Mouse (Mus musculus) right cerebral cortex, postnatal 25 days (tissue): ENCODE measurements around the gene Gja3.
A peak's percentile ranks its signal among the peaks of the same experiment; 100 is the strongest.
"Not testable (repeated sequence)": the region's sequence is repeated elsewhere in the genome, so short reads cannot be mapped to it uniquely, and the experiment has no call there.

Experiments
- DNase-seq: peaks from one replicate; pipeline ENCODE4 v3.0.0; 2022

The Gja3 gene

DNA sequence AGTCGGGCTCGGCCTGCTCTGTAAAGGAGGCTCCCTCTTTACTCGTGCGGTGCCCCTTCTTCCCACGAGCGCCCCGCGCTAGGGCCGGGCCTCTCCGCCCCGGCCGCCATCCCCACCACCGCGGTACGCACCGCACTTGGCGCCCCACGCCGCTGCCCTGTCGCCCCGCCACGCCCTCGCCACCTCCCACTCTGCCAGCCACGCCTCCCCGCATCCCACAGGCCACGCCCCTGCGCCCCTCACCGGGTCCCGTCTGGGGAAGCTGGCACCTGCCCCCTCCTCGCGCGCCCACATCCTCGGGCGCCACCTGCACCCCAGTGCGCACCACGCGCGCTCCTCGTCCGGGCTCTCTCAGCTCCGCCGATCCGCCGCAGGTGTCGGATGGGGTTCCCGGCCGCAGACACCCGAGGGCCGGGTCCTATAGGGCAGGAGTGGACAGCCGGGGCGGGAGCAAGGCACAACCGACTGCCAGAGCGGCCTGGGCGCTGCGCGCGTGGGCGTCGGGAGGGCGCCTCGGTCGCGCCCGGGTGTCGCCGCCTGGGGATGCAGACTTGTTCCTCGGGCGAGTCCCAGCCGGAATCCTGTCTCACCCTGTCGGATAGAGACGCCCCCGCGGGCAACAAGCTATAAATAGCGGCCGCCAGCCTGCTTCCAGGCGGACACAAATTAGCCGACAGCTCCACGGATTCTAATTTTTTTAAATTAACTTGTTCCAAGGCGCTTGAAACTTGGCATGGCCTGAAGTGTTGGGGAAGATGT is at the start of gene Gja3:
Gja3 (minus strand) TSS at position 538 of the 759 bp plus-strand sequence.
- peak; percentile 25 for DNase-seq

DNA sequence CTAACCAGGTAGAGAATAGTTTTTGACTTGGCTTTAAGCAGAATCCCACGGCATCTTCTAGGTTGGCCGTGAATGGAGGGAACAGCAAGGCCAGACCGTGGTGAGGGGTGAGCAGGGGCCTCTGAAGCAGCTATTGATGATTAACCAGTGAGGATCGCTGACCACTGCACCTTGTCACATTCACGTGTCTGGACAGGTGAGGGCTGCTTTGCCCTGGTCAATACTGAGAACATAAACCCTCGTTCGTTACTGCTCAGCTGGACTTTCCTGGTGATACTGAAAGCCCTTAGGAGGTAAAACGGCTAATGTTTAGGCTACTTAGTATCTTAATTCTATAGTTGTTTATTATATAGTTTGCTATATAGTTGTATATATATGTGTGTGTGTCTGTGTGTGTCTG is 49.2 kb upstream of the Gja3 start:
- no peak for DNase-seq

DNA sequence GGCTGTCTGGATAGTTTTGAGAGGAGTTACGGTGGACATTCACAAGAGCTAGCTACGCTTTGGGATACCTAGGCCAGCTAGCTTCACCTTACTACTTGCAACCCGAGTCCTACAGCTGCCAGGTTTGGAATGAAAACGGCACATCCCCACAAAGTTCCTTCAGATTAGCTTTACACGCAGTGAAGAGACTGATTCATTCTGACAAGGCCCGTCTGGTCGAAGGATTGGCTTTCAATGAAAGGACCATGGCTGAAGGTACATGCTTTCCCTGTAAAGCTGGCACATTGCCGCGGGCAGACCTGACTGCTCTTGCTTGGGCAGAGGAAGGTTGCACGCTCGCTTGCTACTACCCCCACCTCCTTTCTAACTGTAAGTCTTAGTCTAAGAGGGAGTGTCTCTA is 47.8 kb upstream of the Gja3 start:
- DNase-seq: no peak

DNA sequence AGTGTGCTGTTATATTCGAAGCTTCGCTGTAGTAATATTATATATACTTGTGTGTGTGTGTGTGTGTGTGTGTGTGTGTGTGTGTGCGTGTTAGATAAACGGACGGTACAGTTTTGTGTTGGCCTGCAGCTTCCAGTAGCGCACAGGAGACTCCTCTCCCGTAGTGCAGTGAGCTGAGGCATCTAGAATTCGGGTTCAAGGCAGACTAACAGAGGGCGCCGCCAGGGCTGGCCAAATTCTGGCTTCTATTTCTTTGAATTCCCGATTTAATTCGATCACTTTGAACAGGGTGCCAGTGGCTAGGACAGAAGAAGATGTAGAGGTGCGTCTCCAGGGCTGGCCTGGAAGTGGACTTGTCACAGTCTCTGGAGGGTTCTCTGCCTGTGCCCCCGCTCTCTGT is 47.2 kb upstream of the Gja3 start:
- DNase-seq: no peak

DNA sequence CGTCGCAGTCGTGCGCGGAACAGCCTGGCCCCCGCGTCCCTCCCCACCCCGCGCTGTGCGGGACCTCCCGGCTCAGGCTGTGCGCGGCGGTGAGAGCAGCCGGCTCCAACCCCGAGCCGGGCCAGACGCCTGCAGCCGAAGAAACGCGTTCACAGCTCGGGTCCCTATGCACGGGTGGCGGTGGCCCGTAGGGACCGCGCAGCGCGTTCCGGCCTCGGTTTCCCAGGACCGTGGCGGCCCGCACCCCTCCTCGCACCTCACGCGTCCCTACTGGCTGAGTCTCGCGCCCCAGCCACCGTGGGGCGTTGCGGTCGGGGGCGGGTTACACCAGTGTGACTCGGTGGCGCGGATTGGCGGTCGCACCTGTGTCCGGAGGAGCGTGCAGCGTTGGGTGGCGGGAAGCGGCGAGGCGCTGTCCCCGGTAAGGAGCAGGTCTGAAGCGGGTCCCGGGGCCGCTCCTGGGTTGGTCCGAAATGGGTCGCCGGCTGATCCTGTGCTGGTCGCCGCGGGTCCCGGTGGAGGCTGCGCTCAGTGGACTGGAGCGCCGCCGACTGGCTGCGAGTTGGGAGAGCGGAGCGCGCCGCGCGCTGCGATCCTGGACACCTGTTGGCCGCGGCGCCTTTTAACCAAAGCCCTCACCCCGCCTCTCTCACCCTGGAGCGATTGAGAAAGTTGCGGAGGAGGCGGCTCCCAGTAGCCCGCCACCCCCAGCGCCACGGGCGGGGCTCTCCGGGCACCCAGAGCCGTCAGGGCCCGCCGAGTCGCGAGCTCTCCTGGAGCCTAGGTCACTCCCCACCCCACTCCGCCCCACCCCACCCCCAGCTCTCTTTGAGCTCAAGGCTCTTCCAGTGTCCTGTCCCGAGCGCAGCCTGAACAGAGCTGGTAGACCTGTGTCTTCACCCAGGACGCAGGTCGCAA is 46.5 kb upstream of the Gja3 start, which contains the start of gene Gjb2:
Gjb2 (minus strand) TSS at position 597 of the 918 bp plus-strand sequence.
- peak; percentile 48 for DNase-seq

DNA sequence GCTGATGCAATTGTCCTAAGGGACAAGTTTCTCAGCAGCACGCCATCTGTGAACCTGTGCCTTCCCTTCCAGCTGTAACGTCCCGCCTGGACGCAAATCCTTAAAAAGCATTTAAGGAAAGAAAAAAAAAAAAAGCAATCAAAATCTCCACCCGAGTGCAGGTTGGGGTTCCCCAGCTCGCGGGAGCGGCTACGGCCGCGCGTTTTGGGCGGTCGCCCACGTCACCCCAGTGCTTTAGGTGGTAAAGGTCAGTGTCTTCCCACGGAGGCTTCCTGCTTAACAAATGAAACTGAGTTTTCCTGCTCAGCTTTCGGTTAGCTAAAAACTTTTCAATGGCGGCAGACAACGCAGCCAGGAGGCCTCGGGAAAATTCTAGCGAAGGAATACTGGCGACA is 45.8 kb upstream of the Gja3 start:
- DNase-seq: no peak

DNA sequence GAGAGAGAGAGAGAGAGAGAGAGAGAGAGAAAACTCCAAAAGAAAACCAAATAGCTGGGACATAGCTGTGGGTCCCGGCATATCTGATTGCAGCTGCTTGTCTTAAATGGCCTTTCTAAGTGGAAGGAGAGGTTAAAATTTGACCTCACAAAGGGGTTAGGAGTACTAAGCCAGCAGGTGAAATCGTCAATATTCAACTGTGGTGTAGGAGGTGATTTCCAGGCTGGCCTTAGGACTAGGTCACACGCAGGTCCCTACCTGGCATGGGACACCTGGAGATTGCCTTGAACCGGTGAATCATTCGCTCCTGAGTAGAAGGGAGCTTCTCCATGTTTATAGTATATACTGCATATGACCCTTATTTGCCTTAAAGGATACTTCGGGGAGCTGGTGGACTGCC is 45.2 kb upstream of the Gja3 start:
- no peak for DNase-seq

DNA sequence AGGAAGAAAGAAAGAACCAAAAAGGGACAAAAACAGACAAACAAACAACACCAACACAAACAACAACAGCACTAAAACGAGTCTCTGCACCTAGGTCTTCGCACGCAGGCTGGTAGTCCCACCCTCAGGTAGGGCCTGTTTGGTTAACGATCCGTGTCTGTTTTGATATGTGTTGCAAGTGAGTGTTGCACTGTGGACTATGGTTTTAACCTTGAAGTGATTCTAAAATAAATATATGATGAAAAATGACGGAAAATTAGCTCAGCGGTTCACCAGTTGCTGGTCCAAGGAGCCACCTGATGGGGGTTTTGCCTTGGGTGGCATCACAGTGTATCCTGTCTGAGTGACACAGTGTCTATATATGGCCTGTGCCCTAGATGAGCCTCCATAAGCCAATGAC is 43.7 kb upstream of the Gja3 start:
- no peak for DNase-seq

DNA sequence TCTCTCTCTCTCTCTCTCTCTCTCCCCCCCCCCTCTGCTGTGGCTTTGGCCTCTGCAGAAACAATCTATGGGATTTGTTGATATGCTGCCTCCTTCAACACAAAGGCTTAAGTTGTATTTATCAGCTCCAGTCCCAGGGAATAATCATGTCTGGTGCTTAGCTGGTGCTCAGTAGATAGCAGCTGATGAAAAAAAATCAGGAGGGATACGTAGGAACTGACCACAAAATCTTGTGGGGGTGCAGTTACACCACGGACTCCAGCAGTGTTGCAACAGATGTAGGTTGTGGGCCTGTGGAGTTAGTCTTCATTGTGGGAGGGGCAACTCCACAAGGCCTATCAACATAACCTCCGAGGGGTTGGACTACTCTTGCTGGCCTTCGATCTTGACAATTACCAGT is 38.0 kb upstream of the Gja3 start:
- DNase-seq: no peak

DNA sequence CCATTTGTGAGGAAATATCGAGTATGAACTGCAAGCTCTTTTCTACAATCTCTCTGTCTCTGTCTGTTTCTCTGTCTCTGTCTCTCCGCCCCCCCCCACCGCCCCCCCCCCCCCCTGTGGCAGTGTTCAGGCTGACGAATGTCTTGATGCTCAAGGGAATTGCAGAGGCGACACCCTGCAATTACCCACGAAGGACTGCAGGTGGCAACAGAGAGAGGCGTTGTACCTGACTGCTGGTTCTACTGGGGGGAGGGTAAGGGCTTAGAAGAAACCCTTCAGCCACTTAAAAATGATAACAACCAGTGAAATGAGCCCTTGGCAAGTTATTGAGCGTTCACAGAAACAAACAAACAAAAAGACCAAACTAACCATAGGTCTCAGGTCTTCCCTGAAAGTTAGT is 35.1 kb upstream of the Gja3 start:
- peak; percentile 49 for DNase-seq

DNA sequence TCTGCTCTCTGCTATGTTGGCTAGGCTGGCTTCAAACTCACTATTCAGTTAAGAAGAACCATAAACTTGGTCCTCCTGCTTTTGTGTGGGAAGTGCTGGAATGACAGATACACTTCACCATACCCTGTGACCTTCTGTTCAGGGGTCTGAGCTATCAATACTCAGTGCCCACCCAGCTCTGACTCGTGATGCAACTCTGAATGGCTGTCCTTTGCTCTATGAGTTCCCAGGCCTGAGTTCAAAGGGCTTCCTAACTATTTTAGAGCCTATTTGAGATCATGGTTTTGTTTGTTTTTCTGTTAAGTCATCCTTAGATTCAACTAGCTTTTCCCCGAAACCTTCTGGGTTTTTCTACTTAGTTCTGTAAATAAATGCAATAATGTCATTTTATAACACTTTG is 32.1 kb upstream of the Gja3 start:
- DNase-seq: no peak

DNA sequence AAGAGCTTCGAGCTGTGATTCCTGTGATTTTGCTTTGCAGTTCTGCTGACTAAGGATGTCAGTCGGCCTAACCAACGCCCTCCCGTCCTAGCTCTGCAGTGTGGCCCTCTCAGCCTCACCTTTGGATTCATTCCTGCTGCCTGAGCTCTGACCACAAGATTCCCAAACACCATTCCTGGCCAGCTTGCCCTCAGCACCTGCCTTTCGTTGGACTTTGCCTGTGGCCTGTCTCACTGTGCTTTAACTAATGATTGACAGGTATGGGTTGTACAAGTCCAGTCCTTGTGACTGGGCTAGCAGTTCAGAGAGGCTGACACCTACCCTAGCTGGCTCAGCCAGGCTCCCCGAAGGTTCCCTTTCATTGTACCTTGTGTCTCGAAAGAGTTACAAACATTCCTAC is 31.2 kb upstream of the Gja3 start:
- no peak for DNase-seq

DNA sequence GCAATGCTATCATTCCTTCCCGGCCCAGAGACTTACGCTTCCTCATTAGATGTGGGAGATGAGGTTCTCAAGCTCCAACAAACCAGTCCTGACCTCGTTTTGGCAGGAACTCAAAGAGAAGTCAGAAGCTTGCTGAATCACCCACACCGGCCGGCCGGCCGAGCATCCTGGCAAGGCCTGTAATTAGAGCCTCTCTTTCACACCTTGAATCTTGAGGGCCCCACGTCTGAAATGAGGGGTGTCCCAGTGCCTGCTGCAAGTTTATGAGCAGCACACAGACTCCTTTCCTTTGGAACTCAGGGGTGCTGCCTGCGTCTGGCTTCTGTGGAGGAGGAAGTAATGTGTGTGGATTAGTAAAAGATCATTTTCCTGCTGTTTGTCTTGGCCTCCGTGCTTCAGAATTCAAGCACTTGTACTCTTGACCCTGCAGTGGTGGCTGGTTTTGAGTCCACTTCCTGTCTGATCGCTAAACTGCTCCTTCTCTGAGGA is 26.3 kb upstream of the Gja3 start:
- no peak for DNase-seq

DNA sequence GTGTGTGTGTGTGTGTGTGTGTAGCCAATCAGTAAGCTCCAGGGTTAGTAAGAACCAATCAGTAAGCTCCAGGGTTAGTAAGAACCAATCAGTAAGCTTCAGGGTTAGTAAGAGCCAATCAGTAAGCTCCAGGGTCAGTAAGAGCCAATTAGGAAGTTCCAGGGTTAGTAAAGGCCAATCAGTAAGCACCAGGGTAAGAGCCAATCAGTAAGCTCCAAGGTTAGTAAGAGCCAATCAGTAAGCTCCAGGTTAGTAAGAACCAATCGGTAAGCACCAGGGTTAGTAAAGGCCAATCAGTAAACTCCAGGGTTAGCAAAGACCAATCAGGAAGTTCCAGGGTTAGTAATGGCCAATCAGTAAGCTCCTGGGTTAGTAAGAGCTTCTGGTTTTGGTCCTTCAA is 25.0 kb upstream of the Gja3 start:
- no peak for DNase-seq

DNA sequence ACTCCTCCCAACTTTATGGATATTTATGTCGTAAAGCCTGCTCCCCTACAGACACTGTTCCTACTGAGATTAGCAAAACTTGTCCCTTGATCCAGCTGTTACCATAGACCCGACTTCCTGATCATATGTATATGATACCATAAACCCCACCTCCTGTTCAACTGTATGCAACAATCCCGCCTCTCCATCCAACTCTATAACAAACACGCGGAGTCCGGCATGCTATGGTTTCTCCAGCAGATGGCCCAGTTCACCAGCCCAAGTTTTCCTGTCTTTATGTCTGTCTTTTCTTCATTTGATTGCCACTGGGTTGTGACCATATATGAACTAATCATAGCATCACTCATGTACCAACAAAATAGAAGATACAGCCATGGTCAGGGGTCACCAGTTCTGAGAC is 17.6 kb upstream of the Gja3 start:
- DNase-seq: no peak

DNA sequence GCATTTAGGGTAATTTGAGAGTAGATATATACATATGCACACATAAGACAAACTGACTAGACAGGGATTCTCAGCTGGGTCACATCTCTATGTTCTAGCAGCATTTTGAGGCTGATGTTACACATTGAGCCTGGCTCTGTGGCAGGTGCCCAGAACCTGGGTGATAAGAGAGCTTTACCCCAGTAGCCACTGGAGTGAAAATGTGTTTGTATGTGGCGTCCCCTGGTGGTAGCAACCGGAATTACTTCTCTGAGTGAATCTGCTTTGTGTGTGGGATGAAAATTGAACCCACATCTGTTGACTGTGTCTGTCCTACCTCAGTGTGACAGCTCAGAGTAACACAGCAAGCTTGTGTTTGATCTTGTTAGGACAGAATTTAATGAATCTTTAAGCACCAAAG is 12.0 kb upstream of the Gja3 start:
- DNase-seq: not testable (repeated sequence)

DNA sequence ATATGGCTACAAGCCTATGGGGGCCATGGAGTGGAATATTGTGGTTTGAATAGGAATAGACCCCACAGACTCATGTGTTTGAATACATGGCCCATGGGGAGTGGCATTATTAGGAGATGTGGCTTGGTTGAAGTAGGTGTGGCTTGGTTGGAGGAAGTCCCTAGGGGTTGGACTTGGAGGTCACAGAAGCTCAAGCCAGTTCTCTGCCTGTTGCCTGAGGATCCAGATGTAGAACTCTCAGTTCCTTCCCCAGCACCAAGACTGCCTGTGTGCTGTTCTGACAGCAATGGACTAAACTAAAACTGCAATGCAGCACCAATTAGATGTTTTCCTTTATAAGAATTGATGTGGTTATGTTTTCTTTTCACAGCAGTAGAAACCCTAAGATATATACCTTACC is 8.2 kb upstream of the Gja3 start:
- no peak for DNase-seq

DNA sequence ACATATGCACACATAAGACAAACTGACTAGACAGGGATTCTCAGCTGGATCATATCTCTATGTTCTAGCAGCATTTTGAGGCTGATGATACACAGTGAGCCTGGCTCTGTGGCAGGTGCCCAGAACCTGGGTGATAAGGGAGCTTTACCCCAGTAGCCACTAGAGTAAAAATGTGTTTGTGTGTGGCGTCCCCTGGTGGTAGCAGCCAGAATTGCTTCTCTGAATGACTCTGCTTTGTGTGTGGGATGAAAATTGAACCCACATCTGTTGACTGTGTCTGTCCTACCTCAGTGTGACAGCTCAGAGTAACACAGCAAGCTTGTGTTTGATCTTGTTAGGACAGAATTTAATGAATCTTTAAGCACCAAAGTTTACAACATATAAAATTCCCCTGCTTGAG is 2.2 kb upstream of the Gja3 start:
- peak; percentile 44 for DNase-seq

DNA sequence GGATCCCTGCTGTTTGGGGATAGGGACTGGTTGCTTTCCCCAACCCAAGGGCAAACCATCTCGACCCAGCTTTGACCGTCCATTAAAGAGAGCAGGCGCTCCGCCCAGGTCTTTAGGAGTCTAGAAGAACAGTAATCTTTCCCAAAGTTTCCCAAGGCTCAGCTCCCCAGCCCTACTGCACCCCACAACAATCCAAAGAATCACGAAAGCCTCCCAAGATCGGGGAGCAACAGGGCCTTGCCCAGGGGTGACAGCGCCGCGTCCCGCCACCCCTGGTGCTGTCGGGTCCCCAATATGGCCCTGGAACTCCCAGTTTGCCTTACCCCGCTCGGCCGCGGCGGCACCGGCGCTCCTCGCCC is 717 bp downstream of the Gja3 start:
- no peak for DNase-seq

DNA sequence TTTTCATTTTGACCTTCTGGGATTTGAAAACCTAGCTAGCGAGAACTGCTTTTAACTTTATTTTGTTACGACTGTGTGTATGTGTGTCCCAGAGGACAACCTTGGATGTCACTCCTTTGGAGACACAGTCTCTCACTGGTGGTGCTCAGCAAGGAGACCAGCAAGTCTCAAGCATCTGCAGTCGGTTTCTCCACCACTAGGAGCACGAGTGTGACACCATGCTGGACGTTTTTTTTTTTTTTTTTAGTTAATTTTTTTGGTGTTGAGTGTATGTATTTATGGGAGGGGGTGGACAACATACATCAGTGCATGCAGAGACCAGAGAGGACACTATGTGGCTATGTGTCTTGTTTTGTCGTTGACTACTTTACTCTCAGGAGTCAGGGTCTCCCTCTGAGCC is 5.2 kb downstream of the Gja3 start:
- DNase-seq: no peak

DNA sequence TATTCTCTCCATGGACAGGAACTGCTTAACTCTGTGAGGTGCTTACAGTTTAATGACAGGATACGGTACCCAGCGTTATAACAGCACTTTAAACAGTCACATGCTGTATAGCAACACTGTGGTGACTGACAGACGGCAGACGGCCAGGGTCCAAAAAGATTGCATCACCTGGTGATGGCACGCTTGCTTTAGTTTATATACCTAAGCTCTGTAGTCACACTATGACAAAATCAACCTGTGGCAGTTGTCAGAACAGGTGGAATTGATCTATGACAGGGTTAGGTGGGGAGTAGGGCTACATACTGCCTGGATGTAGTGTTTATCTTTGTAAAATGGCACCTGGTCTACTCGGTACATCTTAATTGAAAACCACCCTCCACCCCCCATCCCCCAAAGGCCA is 14.0 kb downstream of the Gja3 start:
- DNase-seq: no peak

DNA sequence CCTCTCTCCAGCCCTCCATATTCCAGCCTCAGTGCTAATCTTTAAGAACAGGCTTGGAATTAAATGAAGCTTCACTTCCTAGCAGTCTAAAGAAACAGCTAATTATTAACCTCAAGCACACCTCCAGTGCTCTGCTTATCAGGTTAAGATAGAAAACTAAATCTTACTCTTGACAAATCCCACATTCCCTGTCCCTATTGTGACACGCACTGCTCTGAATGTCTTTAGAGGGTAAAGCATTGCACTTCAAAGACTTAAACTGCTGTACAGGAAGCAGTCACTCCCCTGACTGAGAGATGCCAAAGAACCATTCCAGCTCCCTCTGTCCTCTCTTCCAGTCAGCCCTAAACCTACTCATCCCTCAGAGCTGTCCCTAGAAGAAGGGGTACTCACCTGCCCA is 16.5 kb downstream of the Gja3 start:
- no peak for DNase-seq

DNA sequence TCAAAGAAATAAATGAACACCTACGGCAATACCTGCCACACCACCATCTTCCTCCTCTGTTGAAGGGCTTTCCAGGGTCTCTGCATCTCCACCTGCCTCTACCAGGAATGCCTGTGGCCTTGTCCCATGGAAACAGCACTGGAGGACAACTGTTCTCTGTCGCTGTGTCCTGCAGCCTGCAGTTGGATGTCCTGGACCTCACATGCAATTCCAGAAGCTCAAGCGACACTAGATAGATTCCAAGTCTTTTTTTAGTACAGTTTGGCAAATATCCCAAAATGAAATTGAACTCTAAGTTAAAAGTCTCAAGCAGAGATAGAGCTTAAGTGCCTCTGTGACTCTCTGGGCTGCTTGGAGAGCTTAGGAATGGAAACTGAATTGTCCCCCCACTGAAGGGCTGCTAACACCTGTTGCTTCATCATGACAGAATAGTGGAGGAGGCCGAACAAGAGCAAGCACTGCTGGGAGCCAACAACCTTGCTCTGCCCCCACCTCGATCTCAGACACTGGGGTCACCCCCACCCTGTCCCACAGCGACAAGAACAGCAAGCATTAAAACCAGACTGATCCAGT is 22.9 kb downstream of the Gja3 start:
- DNase-seq: no peak

DNA sequence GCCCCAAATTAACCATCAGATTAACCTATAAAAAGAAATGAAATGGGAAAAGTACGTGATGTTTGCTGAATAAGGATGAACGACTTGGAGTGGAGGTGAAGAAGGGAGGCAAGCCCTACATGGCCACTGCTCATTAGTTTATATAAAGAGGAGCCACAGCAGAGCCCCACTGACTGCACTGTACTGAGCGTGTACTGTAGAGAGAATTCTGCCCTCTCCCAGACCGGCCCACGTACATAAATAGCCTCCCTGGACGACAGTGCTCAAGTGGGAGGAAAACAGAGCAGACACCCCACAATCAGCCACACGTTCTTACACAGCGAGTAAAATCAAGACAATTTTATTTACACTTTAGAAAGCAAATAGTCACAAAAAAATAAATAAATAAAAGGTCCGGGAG is 23.8 kb downstream of the Gja3 start:
- no peak for DNase-seq
